Mouse (Mus musculus) frontal cortex, postnatal 36 days (tissue): ENCODE data around the gene Gm10226.
"Not testable (repeated sequence)": the region's sequence is repeated elsewhere in the genome, so short reads cannot be mapped to it uniquely, and the experiment has no call there.

ENCODE experiments used
- DNase-seq, 2 experiments: peaks; one replicate each; pipeline ENCODE4 v3.0.0; 2022; ENCODE audit warnings: low spot score in 2 of 2

The Gm10226 gene

DNA sequence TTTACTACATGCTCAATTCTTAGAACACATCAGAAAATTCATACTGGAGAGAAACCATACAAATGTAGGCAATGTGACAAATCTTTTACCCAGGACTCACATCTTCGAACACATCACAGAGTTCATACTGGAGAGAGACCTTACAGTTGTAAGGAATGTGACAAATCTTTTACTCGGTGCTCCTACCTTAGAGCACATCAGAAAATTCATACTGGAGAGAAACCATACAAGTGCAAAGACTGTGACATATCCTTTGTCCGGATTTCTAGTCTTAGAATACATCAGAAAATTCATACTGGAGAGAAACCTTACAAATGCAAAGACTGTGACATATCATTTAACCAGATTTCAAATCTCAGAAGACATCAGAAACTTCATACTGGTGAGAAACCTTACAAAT lies at the start of gene Gm10226:
Gm10226 (plus strand) TSS at position 301 of the 400 bp plus-strand sequence.
- DNase-seq: no peak

- no peak for DNase-seq
These were observed 42.9 kb upstream of the Gm10226 start for GRCm38 (mm10) chr17:21648791-21649190.

DNA sequence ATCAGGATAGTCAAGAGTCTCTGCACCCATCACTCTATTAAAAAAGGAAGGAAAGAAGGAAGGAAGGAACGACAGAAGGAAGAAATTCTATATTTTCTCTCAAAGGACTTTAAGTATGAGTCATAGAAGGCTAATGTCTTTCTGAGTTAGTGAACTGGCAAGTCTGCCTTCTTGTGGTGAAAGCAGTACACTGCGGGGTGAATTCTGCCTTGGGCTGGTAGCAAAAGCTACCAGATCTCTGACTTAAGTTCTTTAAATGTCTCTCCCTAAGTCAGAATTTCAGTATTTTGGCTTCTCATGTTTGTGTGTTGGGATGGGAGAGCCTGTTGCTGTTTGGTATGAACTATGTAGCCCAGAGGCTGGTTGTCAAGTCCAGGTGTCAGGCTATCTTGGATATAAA lies 41.7 kb upstream of the Gm10226 start:
- DNase-seq: peak in 1 of 2 experiments; percentile 2

- peak; percentile 55 to 70 for DNase-seq
These were observed 41.2 kb upstream of the Gm10226 start, which contains the start of gene Zfp983 for GRCm38 (mm10) chr17:21650364-21650907. Gene Zfp983, plus strand, starts transcription at chr17:21650624.

DNA sequence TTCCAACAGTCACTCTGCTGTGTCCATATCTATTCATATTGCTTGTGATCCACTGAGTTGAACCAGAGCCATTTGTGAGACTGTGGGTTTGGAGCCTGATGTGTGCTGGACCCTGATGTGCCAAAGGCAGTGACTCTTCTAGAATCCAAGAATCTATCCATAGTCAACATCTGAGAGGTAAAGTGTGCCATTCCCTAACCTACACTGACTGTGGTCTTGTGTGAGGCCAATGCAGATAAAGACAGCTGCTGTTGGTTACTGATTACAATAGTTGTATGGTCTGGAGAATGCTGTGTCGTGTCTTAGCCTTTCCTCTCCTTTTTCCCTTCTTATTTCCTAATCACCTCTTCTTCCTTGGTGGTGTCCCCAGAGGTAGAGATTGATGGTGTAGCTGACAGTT lies 12.8 kb upstream of the Gm10226 start:
- not testable (repeated sequence) for DNase-seq

GRCm38 (mm10) chr17:21679273-21680018 lies 12.2 kb upstream of the Gm10226 start:
- DNase-seq: peak; percentile 75 to 87

- not testable (repeated sequence) for DNase-seq
These were observed 11.7 kb upstream of the Gm10226 start for GRCm38 (mm10) chr17:21680019-21680376.

DNA sequence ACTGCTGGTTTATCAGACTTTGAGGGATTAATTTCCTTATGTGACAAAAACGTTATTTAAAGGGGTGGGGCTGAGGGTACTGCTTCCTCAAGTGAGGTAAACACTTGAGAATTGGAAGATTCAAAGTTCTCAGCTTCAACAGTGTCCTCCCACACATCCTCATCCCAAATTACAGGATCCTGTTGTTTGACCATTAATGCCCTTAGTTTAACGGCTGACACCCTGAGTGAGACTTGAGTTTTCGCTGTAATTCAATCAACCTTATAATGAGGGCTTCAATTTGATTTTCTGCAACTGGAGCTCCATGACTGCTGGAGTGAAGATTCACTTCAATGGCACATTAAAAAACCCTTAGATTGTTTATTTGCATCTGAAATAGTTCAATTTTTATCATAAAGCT lies 1.7 kb downstream of the Gm10226 start:
- no peak for DNase-seq

DNA sequence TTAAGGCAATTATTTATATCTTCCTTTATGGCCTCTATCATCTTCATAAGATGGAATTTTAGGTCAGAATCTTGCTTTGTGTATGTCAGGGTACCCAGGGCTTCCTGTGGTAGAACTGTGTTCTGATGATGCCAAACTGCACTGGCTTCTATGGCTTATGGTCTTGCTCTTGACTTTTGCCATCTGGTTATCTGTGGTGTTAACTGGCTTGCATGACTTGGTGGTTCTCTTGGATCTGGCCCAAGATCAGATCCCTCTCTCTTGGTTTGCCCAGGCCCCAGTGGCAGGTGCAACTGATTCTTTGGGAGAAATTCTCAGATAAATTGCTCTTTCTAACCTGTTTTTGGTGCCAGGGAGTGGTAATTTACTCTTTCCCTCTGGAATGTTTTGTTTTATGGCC lies 4.4 kb downstream of the Gm10226 start:
- no peak for DNase-seq

DNA sequence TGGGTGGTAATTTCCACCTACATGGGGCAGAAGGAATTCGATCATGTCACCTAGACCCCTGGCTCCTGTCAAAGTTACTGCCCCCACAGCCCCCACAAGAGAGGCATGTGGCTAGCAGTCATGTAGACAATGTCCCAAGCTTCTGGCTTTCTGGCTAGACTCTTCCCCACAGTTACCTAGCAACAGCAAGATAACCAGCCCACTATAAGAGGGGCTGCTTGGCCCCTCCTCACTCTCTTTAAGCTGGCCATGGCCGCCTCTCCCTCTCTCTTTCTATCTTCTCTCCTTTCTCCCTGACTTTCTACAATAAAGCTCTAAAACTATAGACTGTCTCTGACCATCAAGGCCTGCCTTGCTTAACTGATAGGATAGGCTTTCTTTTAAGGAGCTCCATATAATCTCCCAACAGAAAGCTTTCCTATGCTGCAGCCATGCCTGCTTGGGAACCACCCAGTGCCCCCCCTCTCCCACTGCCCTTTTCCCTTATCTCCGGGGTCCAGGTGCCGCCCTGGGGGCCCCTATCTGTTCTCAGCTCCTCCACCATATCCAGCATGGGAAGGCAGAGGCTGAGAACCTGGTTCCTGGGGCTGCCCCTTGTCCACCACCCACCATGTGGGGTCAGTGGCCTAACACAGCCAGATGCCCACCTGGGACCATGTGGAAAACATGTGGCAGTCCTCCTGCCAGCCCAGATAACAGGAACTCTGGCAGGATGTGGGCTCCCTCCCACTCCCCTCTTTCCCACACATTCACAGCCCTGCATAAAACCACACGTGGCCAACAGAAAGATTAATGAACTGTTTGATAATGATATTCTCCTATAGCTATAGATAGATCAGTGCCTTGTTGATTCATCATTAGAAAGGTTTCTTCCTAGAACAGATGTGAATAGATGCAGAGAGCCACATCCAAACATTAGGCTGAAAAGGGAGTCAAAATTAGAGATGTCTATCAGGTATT lies 10.9 kb downstream of the Gm10226 start:
- DNase-seq: no peak

- DNase-seq: no peak
These were observed 11.8 kb downstream of the Gm10226 start for GRCm38 (mm10) chr17:21703414-21703813.

- peak; percentile 74 to 90 for DNase-seq
These were observed 15.8 kb downstream of the Gm10226 start, which contains the start of gene Zfp760 for GRCm38 (mm10) chr17:21707343-21707996. Gene Zfp760, plus strand, starts transcription at chr17:21707741.

GRCm38 (mm10) chr17:21708401-21708800 lies 16.7 kb downstream of the Gm10226 start:
- no peak for DNase-seq

GRCm38 (mm10) chr17:21730495-21730894 lies 38.8 kb downstream of the Gm10226 start, which contains the start of gene Zfp229:
Gene Zfp229, plus strand, starts transcription at chr17:21730795.
- not testable (repeated sequence) for DNase-seq

- DNase-seq: no peak
These were observed 41.4 kb downstream of the Gm10226 start for GRCm38 (mm10) chr17:21733049-21733448.

DNA sequence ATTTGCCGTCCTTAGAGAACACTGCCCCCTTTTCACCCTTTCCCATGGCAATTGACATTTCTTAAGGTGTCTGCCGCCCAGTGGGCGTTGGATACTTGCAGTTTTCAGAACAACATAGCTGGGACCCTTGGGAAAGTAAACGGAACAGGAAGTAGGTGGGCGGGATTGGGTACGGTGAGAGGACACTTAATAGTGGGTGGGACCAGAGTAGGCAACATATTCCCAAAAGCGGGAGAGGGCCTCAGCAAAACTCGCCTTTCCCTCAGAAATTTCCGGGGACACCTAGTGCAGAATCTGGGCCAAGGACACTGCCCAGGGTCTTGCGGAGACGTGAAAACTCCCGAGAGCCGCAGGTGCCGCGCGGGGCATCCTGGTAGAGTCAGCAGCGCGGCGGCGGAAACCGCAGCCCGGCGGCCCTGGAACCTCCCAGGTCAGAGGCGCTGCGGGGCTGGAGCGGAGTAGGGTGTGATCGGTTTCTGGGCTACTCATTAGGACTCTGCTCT lies 41.9 kb downstream of the Gm10226 start:
- peak; percentile 47 to 53 for DNase-seq
